ENCODE assay signal across 9 mouse cellular contexts in the genomic region with DNA sequence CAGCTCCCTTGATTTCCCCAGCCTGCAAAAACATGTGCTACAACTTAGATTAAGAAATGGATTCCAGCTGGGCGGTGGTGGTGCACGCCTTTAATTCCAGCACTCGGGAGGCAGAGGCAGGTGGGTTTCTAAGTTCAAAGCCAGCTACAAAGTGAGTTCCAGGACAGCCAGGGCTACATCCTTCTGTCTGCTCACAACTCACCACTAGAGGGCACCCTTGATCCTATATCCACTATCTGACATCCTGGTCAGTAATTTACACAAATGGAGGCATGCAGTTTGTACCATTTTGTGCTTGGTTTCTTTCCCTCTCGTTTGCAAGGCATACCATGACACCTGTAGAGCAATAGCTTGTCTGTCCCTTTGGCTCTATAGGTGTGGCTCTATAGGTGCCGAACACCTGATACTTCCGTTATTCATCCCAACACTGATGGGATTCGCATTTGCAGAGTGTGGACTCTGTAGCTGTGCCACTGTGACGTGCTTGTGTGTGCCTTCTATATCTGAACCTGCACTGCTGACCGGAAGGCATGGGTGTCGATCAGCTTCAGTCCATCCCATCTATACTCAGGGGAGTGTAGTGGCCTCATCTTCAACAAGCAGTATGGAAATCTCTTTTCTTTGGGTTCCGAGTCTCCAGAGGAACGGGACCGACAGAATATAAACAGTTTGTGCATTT.
DNase-seq lines count a peak whose midpoint lies in the region; ATAC-seq and TF ChIP-seq lines count a peak whose summit lies in the region.
"Had no signal": no experiment of that assay in that cellular context is flagged by ENCODE, and none has a peak within 500 bp of the region (broad histone marks: within the 10 kb centered on the region; RNA-seq: fewer than 3 reads in every experiment).

No protein-coding gene starts in this region.

- H3K9me3 ChIP-seq in heart, embryonic 10.5 days = no peaks in the 10 kb centered on the region
- no peaks in the 10 kb centered on the region for H3K9me3 ChIP-seq in forebrain, embryonic 14.5 days (replicated peaks; ENCODE audit: control insufficient read depth, low read length)
- H3K9me3 ChIP-seq in hindbrain, postnatal 0 days (ENCODE audit: low read length) = no peaks in the 10 kb centered on the region
- no peaks in the 10 kb centered on the region for H3K9me3 ChIP-seq in midbrain, embryonic 10.5 days (replicated peaks)
- H3K9me3 ChIP-seq: liver, embryonic 15.5 days had no signal

- H3K27ac ChIP-seq in heart, embryonic 10.5 days = no peak overlapping the region
- no peak overlapping the region for H3K27ac ChIP-seq in forebrain, embryonic 14.5 days (ENCODE audit: low read depth, low read length)
- no peak overlapping the region for H3K27ac ChIP-seq in hindbrain, postnatal 0 days
- peak overlapping the region; percentile 57 for H3K27ac ChIP-seq in midbrain, embryonic 10.5 days (replicated peaks)
- H3K27ac ChIP-seq: liver, embryonic 15.5 days had no signal

- H3K36me3 ChIP-seq in heart, embryonic 10.5 days = no peaks in the 10 kb centered on the region
- H3K36me3 ChIP-seq in forebrain, embryonic 14.5 days (ENCODE audit: control insufficient read depth, insufficient read depth, low read length) = no peaks in the 10 kb centered on the region
- no peaks in the 10 kb centered on the region for H3K36me3 ChIP-seq in hindbrain, postnatal 0 days (ENCODE audit: insufficient read depth, low read length)
- H3K36me3 ChIP-seq in midbrain, embryonic 10.5 days = no peaks in the 10 kb centered on the region
- H3K36me3 ChIP-seq: liver, embryonic 15.5 days had no signal

- peak; percentile 91 for DNase-seq in heart, adult 11 months
- no peak for DNase-seq in heart, embryonic 10.5 days (ENCODE audit: low spot score)
- peak; percentile 70 for DNase-seq in c-Kit-positive CD71-positive TER-119-positive erythroid progenitor cells, embryonic 14.5 days (ENCODE audit: low spot score)
- peak; percentile 93 for DNase-seq in forebrain, embryonic 14.5 days (ENCODE audit: low spot score)
- DNase-seq in hindbrain, postnatal 0 days (ENCODE audit: low spot score) = peak; percentile 92
- DNase-seq in left cerebral cortex, adult 18-20 months (ENCODE audit: low spot score in 2 of 2) = peak; percentile 66 to 85
- DNase-seq in midbrain, embryonic 10.5 days (ENCODE audit: low spot score) = peak; percentile 73
- DNase-seq in right cerebral cortex, postnatal 4 days = peak; percentile 67

- no peak overlapping the region for H3K9ac ChIP-seq in forebrain, embryonic 14.5 days (ENCODE audit: low read length)
- H3K9ac ChIP-seq in hindbrain, postnatal 0 days (replicated peaks; ENCODE audit: low read length) = no peak overlapping the region
- H3K9ac ChIP-seq: liver, embryonic 15.5 days had no signal

- no peak overlapping the region for H3K4me2 ChIP-seq in forebrain, embryonic 14.5 days (ENCODE audit: low read length)
- H3K4me2 ChIP-seq in hindbrain, postnatal 0 days (ENCODE audit: low read depth, low read length) = no peak overlapping the region
- H3K4me2 ChIP-seq: liver, embryonic 15.5 days had no signal

- TF ChIP-seq CTCF in hindbrain, postnatal 0 days (IDR thresholded peaks at IDR 0.05; ENCODE audit: low read depth) = peak; percentile 95

- no peak overlapping the region for H3K4me3 ChIP-seq in heart, embryonic 10.5 days
- no peak overlapping the region for H3K4me3 ChIP-seq in forebrain, embryonic 14.5 days (ENCODE audit: low read depth, low read length)
- H3K4me3 ChIP-seq in hindbrain, postnatal 0 days (ENCODE audit: low read length) = no peak overlapping the region
- no peak overlapping the region for H3K4me3 ChIP-seq in midbrain, embryonic 10.5 days
- H3K4me3 ChIP-seq: liver, embryonic 15.5 days had no signal

- peak; percentile 65 for ATAC-seq in forebrain, embryonic 14.5 days
- ATAC-seq in hindbrain, postnatal 0 days = peak; percentile 62; the same call in 1 of the 2 replicates

- WGBS in heart, embryonic 10.5 days = 71% methylated on average over 13 of the region's 13 CpGs
- 65% methylated on average over 13 of the region's 13 CpGs for WGBS in forebrain, embryonic 14.5 days
- WGBS in hindbrain, postnatal 0 days = 69% methylated on average over 13 of the region's 13 CpGs
- 77% methylated on average over 13 of the region's 13 CpGs for WGBS in midbrain, embryonic 10.5 days

- no peaks in the 10 kb centered on the region for H3K27me3 ChIP-seq in heart, embryonic 10.5 days (ENCODE audit: insufficient read depth, poor library complexity, severe bottlenecking)
- no peaks in the 10 kb centered on the region for H3K27me3 ChIP-seq in forebrain, embryonic 14.5 days (replicated peaks; ENCODE audit: control insufficient read depth, insufficient read depth, low read length)
- no peaks in the 10 kb centered on the region for H3K27me3 ChIP-seq in hindbrain, postnatal 0 days (ENCODE audit: insufficient read depth, low read length)
- no peaks in the 10 kb centered on the region for H3K27me3 ChIP-seq in midbrain, embryonic 10.5 days (ENCODE audit: low read depth, poor library complexity, severe bottlenecking)
- H3K27me3 ChIP-seq: liver, embryonic 15.5 days had no signal

- H3K4me1 ChIP-seq in heart, embryonic 10.5 days = peaks cover 8% of the 10 kb centered on the region
- H3K4me1 ChIP-seq in forebrain, embryonic 14.5 days (ENCODE audit: control insufficient read depth, insufficient read depth, low read length) = peaks cover 14% of the 10 kb centered on the region
- H3K4me1 ChIP-seq in hindbrain, postnatal 0 days (ENCODE audit: insufficient read depth, low read length) = peaks cover 7% of the 10 kb centered on the region; the same call in 1 of the 2 replicates
- peaks cover 25% of the 10 kb centered on the region for H3K4me1 ChIP-seq in midbrain, embryonic 10.5 days
- H3K4me1 ChIP-seq: liver, embryonic 15.5 days had no signal
